Mouse (Mus musculus) limb, embryonic 12.5 days (tissue): Measurements from ENCODE around the gene Mfsd7a. TPM values are rescaled to one million over a fixed set of nuclear protein-coding genes. Genes with fewer than 3 reads are reported as not detected.
"Not testable (repeated sequence)": the region's sequence is repeated elsewhere in the genome, so short reads cannot be mapped to it uniquely, and the experiment has no call there.

ENCODE experiments used
- ATAC-seq: fragments of 200-750 bp; cut with Nextera tagmentation; 2 replicates; pipeline ENCODE4 v1.8.0; 2017; ENCODE audit warnings: low read depth, moderate TSS enrichment; ENCODE audit not compliant: insufficient number of reproducible peaks, insufficient read depth, low FRiP score, low TSS enrichment
- H3K27ac ChIP-seq: fragments of 300-500 bp; sonication (generic); 2 replicates; pipeline ENCODE4 v1.5.1; 2016; ENCODE audit warnings: mild to moderate bottlenecking, moderate library complexity
- H3K27me3 ChIP-seq: fragments of 300-500 bp; sonication (generic); 2 replicates; pipeline ENCODE4 v1.6.1; 2016; ENCODE audit warnings: mild to moderate bottlenecking, moderate library complexity
- H3K36me3 ChIP-seq: fragments of 300-500 bp; sonication (generic); 2 replicates; pipeline ENCODE4 v1.6.1; 2016; ENCODE audit warnings: mild to moderate bottlenecking, moderate library complexity
- H3K4me1 ChIP-seq: fragments of 300-500 bp; sonication (generic); replicated peaks from 2 replicates; pipeline ENCODE4 v1.6.1; 2016
- H3K4me2 ChIP-seq: fragments of 300-500 bp; sonication (generic); 2 replicates; pipeline ENCODE4 v1.6.1; 2016; ENCODE audit warnings: mild to moderate bottlenecking, moderate library complexity
- H3K4me3 ChIP-seq: fragments of 300-500 bp; sonication (generic); replicated peaks from 2 replicates; pipeline ENCODE4 v1.5.1; 2016; ENCODE audit warnings: mild to moderate bottlenecking
- H3K9ac ChIP-seq: fragments of 300-500 bp; sonication (generic); replicated peaks from 2 replicates; pipeline ENCODE4 v1.6.1; 2016; ENCODE audit warnings: mild to moderate bottlenecking, moderate library complexity
- H3K9me3 ChIP-seq: fragments of 300-500 bp; sonication (generic); 2 replicates; pipeline ENCODE4 v1.6.1; 2016; ENCODE audit warnings: mild to moderate bottlenecking, moderate library complexity
- WGBS: fragments of 180-500 bp; shearing (Covaris S2); methylation state at CpG from one replicate; pipeline ENCODE4 v1.1.7; 2016; 5-methylcytosine and 5-hydroxymethylcytosine counted together
- polyA plus RNA-seq: library from polyadenylated mRNA; unstranded; fragments of >200 nt; fragmentation: Nextera tagmentation; extraction: Ambion mirVana; gene quantifications from 2 replicates; pipeline ENCODE4 v1.2.1, GENCODE M21; 2016

Gene Mfsd7a
- 0.19 and 0.35 TPM in 2 replicates for polyA plus RNA-seq

DNA sequence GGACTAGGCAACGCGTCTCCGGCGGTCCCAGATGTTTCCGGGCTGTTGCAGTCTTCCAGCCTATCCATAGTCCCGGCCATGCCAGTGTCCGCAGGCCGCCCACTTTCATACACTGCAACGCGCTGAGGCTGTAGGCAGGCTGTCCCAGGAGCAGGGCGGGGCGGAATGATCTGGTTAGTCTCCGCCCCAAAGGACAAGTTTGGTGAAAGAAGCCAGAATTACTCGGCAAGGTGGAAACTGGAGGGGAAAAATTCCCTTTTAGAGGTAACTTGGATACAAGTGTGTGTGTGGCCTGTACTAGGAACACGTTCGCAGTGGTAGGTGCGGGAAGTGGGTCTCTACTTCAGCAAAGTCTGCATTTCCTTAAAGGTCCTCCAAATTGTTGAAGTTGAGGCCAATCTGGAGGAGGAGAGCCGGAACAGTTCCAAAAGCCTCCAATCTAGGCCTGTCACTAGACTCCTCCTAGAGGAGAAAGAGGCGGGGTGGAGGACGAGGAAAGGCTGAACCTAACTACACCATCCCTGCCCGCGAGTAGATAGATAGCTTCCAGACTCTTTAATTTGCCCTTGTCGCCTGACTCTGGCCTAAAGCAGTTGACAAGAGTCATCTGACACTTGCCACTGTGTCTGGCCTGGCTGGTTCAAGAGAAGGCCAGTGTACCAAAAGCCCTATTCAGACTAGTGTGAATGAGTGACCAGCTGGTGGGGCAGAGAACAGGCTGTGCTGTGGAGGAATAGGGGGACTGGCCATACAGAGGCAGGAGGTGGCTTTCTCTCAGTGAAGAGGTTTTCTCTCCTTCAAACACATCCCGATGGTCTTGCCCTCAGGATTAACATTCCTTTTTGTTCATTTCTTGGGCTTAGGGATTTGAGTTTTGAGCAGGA is at the start of gene Mfsd7a:
Gene Mfsd7a, minus strand, starts transcription at position 107 of the 884 bp plus-strand sequence.
- Histone ChIP-seq H3K27ac (no peak within 1 kb of the TSS), H3K27me3 (peaks cover 15% of the 10 kb centered on the region), H3K4me3 (peak within 1 kb of the TSS; percentile 36), H3K9ac (peak within 1 kb of the TSS; percentile 51), H3K4me2 (peak within 1 kb of the TSS; percentile 63), H3K4me1 (no peaks in the 10 kb centered on the region; the same call in 1 of the 2 replicates), H3K36me3 (no peaks in the 10 kb centered on the region), H3K9me3 (no peaks in the 10 kb centered on the region)
- ATAC-seq, result peak; percentile 86; the same call in 1 of the 2 replicates
- WGBS, result 12% methylated on average over 24 of the region's 24 CpGs

DNA sequence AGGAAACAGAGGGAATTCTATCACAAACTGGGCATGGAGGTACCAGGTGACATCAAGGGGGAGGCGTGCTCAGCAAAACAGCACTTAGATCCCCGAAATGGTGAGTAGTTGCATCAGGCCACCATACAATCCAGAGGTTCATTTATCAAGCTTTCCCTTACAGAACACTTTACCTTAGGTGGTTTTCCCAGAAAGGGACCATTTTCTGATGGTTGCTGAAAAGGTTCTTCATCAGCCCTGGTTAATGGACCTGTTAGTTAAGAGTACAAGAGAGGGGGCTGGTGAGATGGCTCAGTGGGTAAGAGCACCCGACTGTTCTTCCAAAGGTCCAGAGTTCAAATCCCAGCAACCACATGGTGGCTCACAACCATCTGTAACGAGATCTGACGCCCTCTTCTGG is 37.5 kb upstream of the Mfsd7a start:
- peaks cover 84% of the 10 kb centered on the region for H3K36me3 ChIP-seq

DNA sequence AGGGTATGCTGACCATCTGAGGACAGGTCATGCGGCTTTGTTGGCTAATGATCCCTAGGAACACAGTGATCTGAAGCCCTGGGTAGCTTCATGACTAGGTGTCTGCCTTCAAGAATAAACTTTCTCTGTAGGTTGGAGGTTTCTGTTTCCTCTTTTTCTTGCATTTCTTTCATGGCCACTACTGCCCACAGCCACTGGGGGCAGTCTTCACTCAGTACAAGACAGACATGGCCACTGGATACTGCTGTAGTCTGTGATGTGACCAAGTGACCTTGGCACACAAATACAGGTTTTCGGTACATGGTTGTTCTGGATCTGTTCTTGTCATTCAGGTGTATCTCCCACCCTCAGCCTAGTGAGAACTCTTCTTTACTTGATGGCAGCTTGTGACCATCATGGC is 36.5 kb upstream of the Mfsd7a start:
- peaks cover 75% of the 10 kb centered on the region for H3K36me3 ChIP-seq
- H3K4me1 ChIP-seq, result no peaks in the 10 kb centered on the region
- no peaks in the 10 kb centered on the region for H3K9me3 ChIP-seq
- no peak for ATAC-seq
- H3K9ac ChIP-seq, result no peak overlapping the region
- H3K27ac ChIP-seq, result no peak overlapping the region
- no peaks in the 10 kb centered on the region for H3K27me3 ChIP-seq
- H3K4me3 ChIP-seq, result no peak overlapping the region
- 94% methylated on average over 2 of the region's 2 CpGs for WGBS
- no peak overlapping the region for H3K4me2 ChIP-seq

More for the DNA sequence above, 37.5 kb upstream of the Mfsd7a start:
- WGBS, result 95% methylated on average over 5 of the region's 5 CpGs
- H3K9ac ChIP-seq, H3K4me3 ChIP-seq, H3K4me2 ChIP-seq, ATAC-seq, H3K9me3 ChIP-seq, H3K27me3 ChIP-seq, H3K27ac ChIP-seq, H3K4me1 ChIP-seq: not testable (repeated sequence)

DNA sequence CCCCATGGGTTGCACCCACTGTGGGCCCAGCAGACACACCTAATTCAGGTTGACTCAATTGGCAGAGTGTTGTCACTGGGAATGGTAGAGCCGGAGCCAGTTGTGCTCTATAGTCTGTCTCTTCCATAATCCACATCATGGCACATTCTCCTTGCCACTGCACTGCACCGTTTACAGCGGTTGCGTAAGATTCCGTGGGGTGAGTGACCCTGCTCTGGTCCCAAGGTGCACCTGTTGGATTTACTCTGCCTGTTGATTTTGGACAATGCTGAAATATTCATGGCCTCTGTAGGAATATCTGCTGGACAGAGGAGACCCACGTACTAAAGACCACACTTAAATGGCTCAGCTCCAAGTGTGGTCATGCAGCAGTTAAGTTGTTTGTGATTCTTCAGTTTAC is 34.3 kb upstream of the Mfsd7a start:
- no peak for ATAC-seq
- no peaks in the 10 kb centered on the region for H3K4me1 ChIP-seq
- H3K27me3 ChIP-seq, result no peaks in the 10 kb centered on the region
- WGBS, result 93% methylated on average over 6 of the region's 6 CpGs
- H3K9ac ChIP-seq, result no peak overlapping the region
- peaks cover 67% of the 10 kb centered on the region for H3K36me3 ChIP-seq
- no peak overlapping the region for H3K4me2 ChIP-seq
- H3K27ac ChIP-seq, result no peak overlapping the region
- no peak overlapping the region for H3K4me3 ChIP-seq
- H3K9me3 ChIP-seq, result no peaks in the 10 kb centered on the region

DNA sequence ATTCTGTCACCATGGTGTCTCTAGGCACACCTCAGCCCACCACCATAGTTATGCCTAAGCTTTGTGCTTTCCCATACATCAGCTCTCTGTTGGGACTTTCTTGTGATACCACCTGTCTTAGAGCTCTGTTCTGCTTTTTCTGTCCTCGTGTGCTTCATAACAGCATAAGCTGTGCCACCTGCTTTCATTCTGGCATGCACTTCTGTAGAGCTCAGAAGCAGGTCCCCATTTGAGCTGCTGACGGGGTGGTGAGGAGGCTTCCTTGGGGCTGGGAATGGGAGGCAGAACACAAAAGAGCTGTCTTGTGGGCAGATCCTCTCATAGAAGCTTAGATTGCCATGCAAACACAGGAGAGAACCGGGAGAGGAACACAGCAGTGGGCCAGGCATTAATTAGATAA is 27.3 kb upstream of the Mfsd7a start:
- H3K4me1 ChIP-seq, result no peaks in the 10 kb centered on the region
- H3K9ac ChIP-seq, result no peak overlapping the region
- ATAC-seq, result no peak
- H3K9me3 ChIP-seq, result no peaks in the 10 kb centered on the region
- no peak overlapping the region for H3K4me2 ChIP-seq
- H3K27me3 ChIP-seq, result no peaks in the 10 kb centered on the region
- H3K27ac ChIP-seq, result no peak overlapping the region
- no peak overlapping the region for H3K4me3 ChIP-seq
- peaks cover 81% of the 10 kb centered on the region for H3K36me3 ChIP-seq
- WGBS, result 92% methylated on average over 3 of the region's 3 CpGs

DNA sequence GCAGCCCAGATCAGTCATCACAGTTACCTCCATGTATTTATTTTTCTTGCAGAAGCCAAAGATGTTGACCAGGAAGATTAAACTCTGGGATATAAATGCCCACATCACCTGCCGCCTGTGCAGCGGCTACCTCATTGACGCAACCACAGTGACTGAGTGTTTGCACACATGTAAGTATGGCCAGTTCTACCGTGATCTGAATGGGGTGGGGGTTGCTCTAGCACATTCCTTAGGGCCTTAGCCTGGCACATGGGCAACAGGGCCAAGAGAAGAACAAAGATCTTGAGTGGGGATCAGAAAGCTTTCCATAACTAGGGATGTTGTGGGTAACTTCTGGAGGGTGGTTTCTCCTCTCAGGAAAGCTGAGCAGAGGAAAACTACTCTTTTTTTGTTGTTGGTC is 25.0 kb upstream of the Mfsd7a start:
- H3K27me3 ChIP-seq, result no peaks in the 10 kb centered on the region
- H3K4me3 ChIP-seq, result no peak overlapping the region
- no peak overlapping the region for H3K9ac ChIP-seq
- H3K4me2 ChIP-seq, result no peak overlapping the region
- no peaks in the 10 kb centered on the region for H3K9me3 ChIP-seq
- WGBS, result 94% methylated on average over 4 of the region's 4 CpGs
- H3K4me1 ChIP-seq, result peaks cover 9% of the 10 kb centered on the region; the same call in 1 of the 2 replicates
- ATAC-seq, result no peak
- peaks cover 75% of the 10 kb centered on the region for H3K36me3 ChIP-seq
- no peak overlapping the region for H3K27ac ChIP-seq

DNA sequence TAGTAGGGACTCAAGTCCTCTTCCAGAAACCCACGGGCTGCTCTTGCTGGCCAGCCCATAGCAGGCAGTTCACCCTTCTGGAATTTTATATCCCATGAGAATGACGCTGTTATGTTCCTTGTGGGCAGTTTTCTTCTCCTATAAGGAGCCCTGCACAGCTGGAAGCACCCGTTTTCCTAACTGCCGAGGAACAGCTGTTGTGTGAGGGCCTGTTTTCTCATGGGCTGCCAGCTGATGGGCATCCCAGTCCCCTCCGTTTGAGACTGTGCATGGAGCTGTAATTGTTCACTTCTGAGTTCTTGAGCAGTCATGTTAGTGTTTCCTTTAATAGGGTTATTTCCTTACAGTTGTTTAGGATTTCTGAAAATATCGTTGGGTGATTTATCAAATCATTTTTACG is 20.9 kb upstream of the Mfsd7a start:
- ATAC-seq, result no peak
- WGBS, result 64% methylated on average over 7 of the region's 7 CpGs
- H3K36me3 ChIP-seq, result peaks cover 37% of the 10 kb centered on the region

DNA sequence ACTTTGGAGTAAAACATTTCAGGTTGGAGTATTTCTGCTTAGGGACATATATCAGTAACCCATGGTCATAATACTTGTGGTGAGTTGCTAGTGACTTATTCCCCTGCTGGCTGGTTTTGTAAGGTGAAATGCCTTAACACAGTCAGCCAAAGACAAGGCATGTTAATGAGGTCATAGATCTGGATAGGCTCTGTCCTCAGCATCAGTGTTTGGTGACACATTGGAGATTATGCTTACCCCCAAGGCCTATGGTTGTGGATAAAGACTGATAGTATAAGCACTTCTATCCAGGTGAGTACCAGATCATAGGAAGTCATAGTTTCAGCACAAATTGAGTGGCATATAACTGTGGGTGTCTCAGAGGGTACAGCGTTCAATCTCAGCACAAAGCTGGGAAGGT is 18.0 kb upstream of the Mfsd7a start:
- no peak for ATAC-seq
- Histone ChIP-seq H3K9me3 (no peaks in the 10 kb centered on the region), H3K4me1 (peaks cover 38% of the 10 kb centered on the region), H3K27me3 (no peaks in the 10 kb centered on the region), H3K27ac (no peak overlapping the region), H3K4me2 (no peak overlapping the region), H3K36me3 (peaks cover 8% of the 10 kb centered on the region), H3K4me3 (no peak overlapping the region), H3K9ac (no peak overlapping the region)
- 95% methylated on average over 1 of the region's 1 CpGs for WGBS

More for the DNA sequence above, 20.9 kb upstream of the Mfsd7a start:
- Histone ChIP-seq H3K4me3 (no peak overlapping the region), H3K9ac (no peak overlapping the region), H3K4me1 (peaks cover 13% of the 10 kb centered on the region), H3K4me2 (no peak overlapping the region), H3K27me3 (no peaks in the 10 kb centered on the region), H3K27ac (no peak overlapping the region), H3K9me3 (no peaks in the 10 kb centered on the region)

DNA sequence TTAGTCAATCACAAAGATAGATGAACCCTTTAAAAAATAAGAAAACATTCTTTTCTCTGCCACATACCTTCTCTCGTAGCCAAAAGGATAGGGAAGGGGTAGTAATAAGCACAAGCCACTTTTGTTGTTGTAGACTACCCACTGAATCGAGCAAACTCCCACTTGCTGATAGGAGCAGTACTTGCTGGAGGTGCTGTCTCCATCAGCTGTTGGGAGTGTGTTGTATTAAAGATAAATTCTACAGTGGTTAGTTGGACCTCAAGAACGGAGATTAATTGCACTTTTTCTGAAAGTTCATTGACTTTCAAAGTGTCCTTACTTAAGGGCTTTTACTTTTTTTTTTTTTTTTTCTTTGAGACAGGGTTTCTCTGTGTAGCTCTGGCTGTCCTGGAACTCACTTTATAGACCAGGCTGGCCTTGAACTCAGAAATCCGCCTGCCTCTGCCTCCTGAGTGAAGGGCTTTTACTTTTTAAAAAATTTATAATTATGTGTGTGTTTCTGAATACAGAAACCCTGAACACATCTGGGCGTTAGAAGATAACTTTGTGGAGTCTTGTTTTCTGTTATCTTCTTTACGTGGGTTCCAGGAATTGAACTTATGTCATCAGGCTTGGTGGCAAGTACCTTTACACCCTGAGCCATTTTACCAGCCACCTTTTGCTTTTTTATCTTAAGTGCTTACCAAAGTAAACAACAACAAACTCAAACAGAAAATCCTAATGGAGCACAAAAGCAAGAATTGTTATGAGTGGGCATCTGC is 16.6 kb upstream of the Mfsd7a start:
- no peaks in the 10 kb centered on the region for H3K27me3 ChIP-seq
- no peak overlapping the region for H3K4me2 ChIP-seq
- H3K27ac ChIP-seq, result no peak overlapping the region
- WGBS, result 86% methylated on average over 6 of the region's 6 CpGs
- peaks cover 40% of the 10 kb centered on the region for H3K4me1 ChIP-seq
- no peak overlapping the region for H3K9ac ChIP-seq
- no peak for ATAC-seq
- H3K9me3 ChIP-seq, result no peaks in the 10 kb centered on the region
- H3K36me3 ChIP-seq, result peaks cover 3% of the 10 kb centered on the region
- no peak overlapping the region for H3K4me3 ChIP-seq

DNA sequence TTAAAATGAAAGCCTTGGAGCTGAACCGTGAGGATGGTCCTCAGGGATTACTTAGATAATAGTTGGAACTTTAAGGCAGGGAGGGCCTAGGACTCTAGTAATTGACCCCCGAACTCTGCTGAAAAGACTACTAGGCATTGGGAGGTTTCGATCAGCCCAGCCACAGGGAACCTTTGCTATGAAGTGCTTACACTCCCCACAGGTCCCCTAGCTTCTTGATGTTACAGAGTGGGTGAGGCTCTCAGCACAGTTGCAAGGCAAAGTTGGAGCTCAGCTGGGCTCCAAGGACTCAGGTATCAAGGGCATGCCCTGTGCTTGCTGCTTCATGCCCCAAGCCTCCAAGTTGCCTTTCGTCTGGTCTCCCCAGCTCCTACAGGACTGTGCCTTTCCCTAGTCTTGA is 13.8 kb upstream of the Mfsd7a start:
- H3K4me3 ChIP-seq, result peak overlapping the region; percentile 68
- peak overlapping the region; percentile 99 for H3K4me2 ChIP-seq
- H3K27ac ChIP-seq, result peak overlapping the region; percentile 88; the same call in 1 of the 2 replicates
- H3K9me3 ChIP-seq, result no peaks in the 10 kb centered on the region
- ATAC-seq, result no peak
- peaks cover 27% of the 10 kb centered on the region for H3K4me1 ChIP-seq
- peaks cover 12% of the 10 kb centered on the region for H3K27me3 ChIP-seq
- no peaks in the 10 kb centered on the region; the same call in 1 of the 2 replicates for H3K36me3 ChIP-seq
- WGBS, result 48% methylated on average over 4 of the region's 4 CpGs
- peak overlapping the region; percentile 98 for H3K9ac ChIP-seq
